Mouse (Mus musculus) CD4-positive, CD25-positive, alpha-beta regulatory T cell, adult 9 weeks (primary cell): Measurements from ENCODE around the gene Vmn1r138. TPM values are rescaled to one million over a fixed set of nuclear protein-coding genes. Genes with fewer than 3 reads are reported as not detected.

ENCODE experiments used
- polyA plus RNA-seq: library from polyadenylated mRNA; unstranded; fragments of 100-300 nt; shearing (Covaris generic); gene quantifications from one replicate; pipeline ENCODE4 v1.2.1, GENCODE M21; 2017

The Vmn1r138 gene
- not detected for polyA plus RNA-seq

GRCm38 (mm10) chr7:22028797-22029196 is at the start of gene Vmn1r138:
Gene Vmn1r138 (minus strand): TSS chr7:22028897.

GRCm38 (mm10) chr7:22068757-22069156 is 40.1 kb upstream of the Vmn1r138 start, which contains the start of gene Vmn1r139:
Gene Vmn1r139 (plus strand): TSS chr7:22069057.

GRCm38 (mm10) chr7:22056205-22056604 is 27.5 kb upstream of the Vmn1r138 start, which contains the start of gene Gm6176:
Gene Gm6176 (minus strand): TSS chr7:22056305.

DNA sequence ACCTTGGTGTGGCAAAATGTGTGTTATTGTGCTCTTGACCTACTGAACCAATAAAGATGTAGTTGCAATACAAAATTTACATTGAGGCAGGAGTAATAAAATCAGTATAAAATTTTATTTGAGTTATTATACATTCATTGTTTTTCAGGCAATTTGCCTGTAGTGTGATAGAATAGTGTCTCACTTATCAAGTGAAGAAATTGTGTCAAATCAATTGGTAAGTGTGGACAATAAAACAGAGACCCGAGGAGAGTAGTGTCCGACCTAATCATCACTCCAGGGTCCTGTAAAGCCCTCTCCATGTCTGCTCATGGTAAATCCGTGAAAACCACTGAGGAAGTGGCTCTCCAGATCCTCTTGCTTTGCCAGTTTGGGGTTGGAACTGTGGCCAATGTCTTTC is 34.4 kb downstream of the Vmn1r138 start, which contains the start of gene Vmn1r137:
TSS of gene Vmn1r137 (plus strand) at position 301 of the 400 bp plus-strand sequence.

Other genes starting within 250 kb of the Vmn1r138 start
- not detected for gene Gm4177, start 232.2 kb downstream of the Vmn1r138 start, polyA plus RNA-seq
- not detected for gene Vmn1r135, start 196.5 kb downstream of the Vmn1r138 start, polyA plus RNA-seq
- gene Gm5725, start 184.6 kb downstream of the Vmn1r138 start, polyA plus RNA-seq = not detected
- not detected for gene Gm5891, start 107.6 kb downstream of the Vmn1r138 start, polyA plus RNA-seq
- not detected for gene Vmn1r137, start 34.3 kb downstream of the Vmn1r138 start, polyA plus RNA-seq
- not detected for gene Gm6176, start 27.4 kb upstream of the Vmn1r138 start, polyA plus RNA-seq
- not detected for gene Vmn1r139, start 40.2 kb upstream of the Vmn1r138 start, polyA plus RNA-seq
- not detected for gene Gm16451, start 89.3 kb upstream of the Vmn1r138 start, polyA plus RNA-seq
- not detected for gene Gm10666, start 105.8 kb upstream of the Vmn1r138 start, polyA plus RNA-seq
- gene Vmn1r142, start 135.1 kb upstream of the Vmn1r138 start, polyA plus RNA-seq = not detected
- gene Vmn1r143, start 160.5 kb upstream of the Vmn1r138 start, polyA plus RNA-seq = not detected
- gene Gm8653, start 172.4 kb upstream of the Vmn1r138 start, polyA plus RNA-seq = not detected
- not detected for gene Gm8453, start 200.6 kb upstream of the Vmn1r138 start, polyA plus RNA-seq